Mouse (Mus musculus): ENCODE results near the gene Birc3. TPM values are rescaled to one million over a fixed set of nuclear protein-coding genes. Genes with fewer than 3 reads are reported as not detected.
"Not testable (repeated sequence)": the region's sequence is repeated elsewhere in the genome, so short reads cannot be mapped to it uniquely, and the experiment has no call there.

The Birc3 gene
- polyA plus RNA-seq, 1 experiment from 2014 or later, result 3.9 TPM

GRCm38 (mm10) chr9:7870556-7871315 lies 2.2 kb downstream of the Birc3 start:
- no peak overlapping the region for H3K4me2 ChIP-seq
- DNase-seq (ENCODE audit: low spot score, missing footprints) (peak; percentile 17), ATAC-seq (ENCODE audit: low FRiP score) (no peak)
- 91% methylated on average over 10 of the region's 10 CpGs for WGBS
- H3K9ac ChIP-seq (ENCODE audit: low read length), result no peak overlapping the region
- no peak overlapping the region for H3K4me3 ChIP-seq (ENCODE audit: low read depth, low read length)
- no peaks in the 10 kb centered on the region for H3K9me3 ChIP-seq (ENCODE audit: control insufficient read depth, low read length)
- no peak overlapping the region for H3K27ac ChIP-seq (ENCODE audit: low read depth, low read length)
- no peaks in the 10 kb centered on the region for H3K27me3 ChIP-seq (ENCODE audit: control insufficient read depth, insufficient read depth, low read length)
- H3K4me1 ChIP-seq (ENCODE audit: control insufficient read depth, insufficient read depth, low read length), result no peaks in the 10 kb centered on the region
- no peaks in the 10 kb centered on the region for H3K36me3 ChIP-seq (ENCODE audit: control insufficient read depth, insufficient read depth, low read length)

GRCm38 (mm10) chr9:7868838-7869491 lies 4.0 kb downstream of the Birc3 start:
- H3K4me3 ChIP-seq (ENCODE audit: low read depth, low read length), result no peak overlapping the region
- no peak overlapping the region for H3K9ac ChIP-seq (ENCODE audit: low read length)
- no peaks in the 10 kb centered on the region for H3K36me3 ChIP-seq (ENCODE audit: control insufficient read depth, insufficient read depth, low read length)
- no peak overlapping the region for H3K27ac ChIP-seq (ENCODE audit: low read depth, low read length)
- peak; percentile 21 for DNase-seq (ENCODE audit: low spot score, missing footprints)
- H3K27me3 ChIP-seq (ENCODE audit: control insufficient read depth, insufficient read depth, low read length), result no peaks in the 10 kb centered on the region
- no peak overlapping the region for H3K4me2 ChIP-seq
- no peaks in the 10 kb centered on the region for H3K9me3 ChIP-seq (ENCODE audit: control insufficient read depth, low read length)
- no peaks in the 10 kb centered on the region for H3K4me1 ChIP-seq (ENCODE audit: control insufficient read depth, insufficient read depth, low read length)
- no peak for ATAC-seq (ENCODE audit: low FRiP score)
- 93% methylated on average over 4 of the region's 4 CpGs for WGBS

- H3K9me3 ChIP-seq (ENCODE audit: control insufficient read depth, low read length), result no peaks in the 10 kb centered on the region
- H3K36me3 ChIP-seq (ENCODE audit: control insufficient read depth, insufficient read depth, low read length), result no peaks in the 10 kb centered on the region
- H3K27ac ChIP-seq (ENCODE audit: low read depth, low read length), result no peak overlapping the region
- 100% methylated on average over 3 of the region's 3 CpGs for WGBS
- H3K9ac ChIP-seq (ENCODE audit: low read length), result no peak overlapping the region
- ATAC-seq (ENCODE audit: low FRiP score), result no peak
- no peak for DNase-seq (ENCODE audit: low spot score, missing footprints)
- no peaks in the 10 kb centered on the region for H3K4me1 ChIP-seq (ENCODE audit: control insufficient read depth, insufficient read depth, low read length)
- H3K4me2 ChIP-seq, result no peak overlapping the region
- no peaks in the 10 kb centered on the region for H3K27me3 ChIP-seq (ENCODE audit: control insufficient read depth, insufficient read depth, low read length)
- no peak overlapping the region for H3K4me3 ChIP-seq (ENCODE audit: low read depth, low read length)
These were observed 5.0 kb downstream of the Birc3 start for GRCm38 (mm10) chr9:7867981-7868380.

GRCm38 (mm10) chr9:7866981-7867380 lies 6.0 kb downstream of the Birc3 start:
- 89% methylated on average over 2 of the region's 2 CpGs for WGBS
- not testable (repeated sequence) for ATAC-seq (ENCODE audit: low FRiP score)

GRCm38 (mm10) chr9:7860976-7861375 lies 12.0 kb downstream of the Birc3 start:
- no peak overlapping the region for H3K4me2 ChIP-seq
- H3K27ac ChIP-seq (ENCODE audit: low read depth, low read length), result no peak overlapping the region
- no peaks in the 10 kb centered on the region for H3K27me3 ChIP-seq (ENCODE audit: control insufficient read depth, insufficient read depth, low read length)
- H3K4me3 ChIP-seq (ENCODE audit: low read depth, low read length), result no peak overlapping the region
- no peak overlapping the region for H3K9ac ChIP-seq (ENCODE audit: low read length)
- DNase-seq (ENCODE audit: low spot score, missing footprints) (no peak), ATAC-seq (ENCODE audit: low FRiP score) (no peak)
- WGBS, result 85% methylated on average over 5 of the region's 5 CpGs
- no peaks in the 10 kb centered on the region for H3K9me3 ChIP-seq (ENCODE audit: control insufficient read depth, low read length)
- H3K4me1 ChIP-seq (ENCODE audit: control insufficient read depth, insufficient read depth, low read length), result no peaks in the 10 kb centered on the region
- no peaks in the 10 kb centered on the region for H3K36me3 ChIP-seq (ENCODE audit: control insufficient read depth, insufficient read depth, low read length)

More at GRCm38 (mm10) chr9:7866981-7867380, 6.0 kb downstream of the Birc3 start:
- not testable (repeated sequence) for H3K4me1 ChIP-seq (ENCODE audit: control insufficient read depth, insufficient read depth, low read length); H3K9ac ChIP-seq (ENCODE audit: low read length); H3K9me3 ChIP-seq (ENCODE audit: control insufficient read depth, low read length); H3K27me3 ChIP-seq (ENCODE audit: control insufficient read depth, insufficient read depth, low read length); DNase-seq (ENCODE audit: low spot score, missing footprints); H3K27ac ChIP-seq (ENCODE audit: low read depth, low read length); H3K36me3 ChIP-seq (ENCODE audit: control insufficient read depth, insufficient read depth, low read length); H3K4me3 ChIP-seq (ENCODE audit: low read depth, low read length); H3K4me2 ChIP-seq

GRCm38 (mm10) chr9:7855912-7856311 lies 17.1 kb downstream of the Birc3 start:
- ATAC-seq (ENCODE audit: low FRiP score) (no peak), DNase-seq (ENCODE audit: low spot score, missing footprints) (no peak)
- H3K36me3 ChIP-seq (ENCODE audit: control insufficient read depth, insufficient read depth, low read length), result no peaks in the 10 kb centered on the region
- no peak overlapping the region for H3K4me3 ChIP-seq (ENCODE audit: low read depth, low read length)
- 72% methylated on average over 3 of the region's 3 CpGs for WGBS
- no peaks in the 10 kb centered on the region for H3K4me1 ChIP-seq (ENCODE audit: control insufficient read depth, insufficient read depth, low read length)
- H3K4me2 ChIP-seq, result no peak overlapping the region
- H3K27ac ChIP-seq (ENCODE audit: low read depth, low read length), result no peak overlapping the region
- H3K27me3 ChIP-seq (ENCODE audit: control insufficient read depth, insufficient read depth, low read length), result no peaks in the 10 kb centered on the region
- no peaks in the 10 kb centered on the region for H3K9me3 ChIP-seq (ENCODE audit: control insufficient read depth, low read length)
- no peak overlapping the region for H3K9ac ChIP-seq (ENCODE audit: low read length)

GRCm38 (mm10) chr9:7855374-7855773 lies 17.6 kb downstream of the Birc3 start:
- no peaks in the 10 kb centered on the region for H3K27me3 ChIP-seq (ENCODE audit: control insufficient read depth, insufficient read depth, low read length)
- H3K27ac ChIP-seq (ENCODE audit: low read depth, low read length), result no peak overlapping the region
- WGBS, result 31% methylated on average over 1 of the region's 1 CpGs
- H3K9ac ChIP-seq (ENCODE audit: low read length), result no peak overlapping the region
- DNase-seq (ENCODE audit: low spot score, missing footprints) (no peak), ATAC-seq (ENCODE audit: low FRiP score) (peak; percentile 68; the same call in 1 of the 2 replicates)
- no peak overlapping the region for H3K4me2 ChIP-seq
- no peak overlapping the region for H3K4me3 ChIP-seq (ENCODE audit: low read depth, low read length)
- no peaks in the 10 kb centered on the region for H3K4me1 ChIP-seq (ENCODE audit: control insufficient read depth, insufficient read depth, low read length)
- no peaks in the 10 kb centered on the region for H3K36me3 ChIP-seq (ENCODE audit: control insufficient read depth, insufficient read depth, low read length)
- no peaks in the 10 kb centered on the region for H3K9me3 ChIP-seq (ENCODE audit: control insufficient read depth, low read length)

GRCm38 (mm10) chr9:7854196-7854595 lies 18.8 kb downstream of the Birc3 start:
- H3K27me3 ChIP-seq (ENCODE audit: control insufficient read depth, insufficient read depth, low read length); H3K4me3 ChIP-seq (ENCODE audit: low read depth, low read length); H3K36me3 ChIP-seq (ENCODE audit: control insufficient read depth, insufficient read depth, low read length); ATAC-seq (ENCODE audit: low FRiP score); H3K4me2 ChIP-seq; H3K9ac ChIP-seq (ENCODE audit: low read length); H3K27ac ChIP-seq (ENCODE audit: low read depth, low read length); H3K4me1 ChIP-seq (ENCODE audit: control insufficient read depth, insufficient read depth, low read length); H3K9me3 ChIP-seq (ENCODE audit: control insufficient read depth, low read length); DNase-seq (ENCODE audit: low spot score, missing footprints): not testable (repeated sequence)
- WGBS, result 83% methylated on average over 14 of the region's 14 CpGs
